Mouse (Mus musculus) hindbrain, embryonic 15.5 days (tissue): ENCODE results near the gene Hormad2. TPM values are rescaled to one million over a fixed set of nuclear protein-coding genes. Genes with fewer than 3 reads are reported as not detected.

ENCODE experiments used
- ATAC-seq: fragments of 200-750 bp; cut with Nextera tagmentation; 2 replicates; pipeline ENCODE4 v1.8.0; 2017; ENCODE audit warnings: low read depth, moderate number of reproducible peaks, moderate TSS enrichment; ENCODE audit not compliant: low FRiP score
- H3K27ac ChIP-seq: fragments of 300-500 bp; sonication (generic); replicated peaks from 2 replicates; pipeline ENCODE4 v1.5.1; 2015; ENCODE audit warnings: mild to moderate bottlenecking, inconsistent platforms
- H3K27me3 ChIP-seq: fragments of 300-500 bp; sonication (generic); 2 replicates; pipeline ENCODE4 v1.6.1; 2015; ENCODE audit warnings: control low read depth, inconsistent platforms
- H3K36me3 ChIP-seq: fragments of 300-500 bp; sonication (generic); 2 replicates; pipeline ENCODE4 v1.6.1; 2015; ENCODE audit warnings: control low read depth, inconsistent platforms
- H3K4me1 ChIP-seq: fragments of 300-500 bp; sonication (generic); replicated peaks from 2 replicates; pipeline ENCODE4 v1.6.1; 2015; ENCODE audit warnings: control low read depth, inconsistent platforms
- H3K4me2 ChIP-seq: fragments of 300-500 bp; sonication (generic); 2 replicates; pipeline ENCODE4 v1.6.1; 2015; ENCODE audit warnings: moderate library complexity, mild to moderate bottlenecking, inconsistent platforms
- H3K4me3 ChIP-seq: fragments of 300-500 bp; sonication (generic); 2 replicates; pipeline ENCODE4 v1.5.1; 2015; ENCODE audit warnings: mild to moderate bottlenecking, inconsistent platforms
- H3K9ac ChIP-seq: fragments of 300-500 bp; sonication (generic); 2 replicates; pipeline ENCODE4 v1.6.1; 2015; ENCODE audit warnings: inconsistent platforms
- H3K9me3 ChIP-seq: fragments of 300-500 bp; sonication (generic); 2 replicates; pipeline ENCODE4 v1.6.1; 2016; ENCODE audit warnings: control low read depth, inconsistent platforms
- WGBS: fragments of 180-500 bp; shearing (Covaris S2); methylation state at CpG from one replicate; pipeline ENCODE4 v1.1.7; 2015; 5-methylcytosine and 5-hydroxymethylcytosine counted together
- polyA plus RNA-seq: library from polyadenylated mRNA; unstranded; fragments of >200 nt; fragmentation: Nextera tagmentation; extraction: Ambion mirVana; gene quantifications from 2 replicates; pipeline ENCODE4 v1.2.1, GENCODE M21; 2015

The Hormad2 gene
- polyA plus RNA-seq, 1 experiment from 2014 or later: not detected

DNA sequence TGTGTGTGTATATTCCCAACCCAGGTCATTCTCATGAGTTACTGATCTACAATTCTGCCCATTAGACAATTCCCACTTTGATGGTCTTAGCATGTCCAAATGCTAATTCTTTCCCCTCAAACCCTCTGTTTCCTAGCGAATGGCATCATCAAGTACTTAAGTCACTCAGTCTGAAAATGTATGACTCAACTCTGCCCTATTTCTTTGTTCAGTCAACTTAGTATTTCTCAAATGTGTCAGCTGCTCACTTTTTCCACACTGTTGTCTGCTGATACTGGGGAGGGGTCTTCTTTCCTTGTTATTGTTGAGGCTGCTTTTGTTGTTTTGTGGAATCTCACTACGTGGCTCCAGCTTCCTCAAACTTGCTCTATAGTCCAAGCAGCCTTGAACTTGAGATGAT, 2.7 kb downstream of the Hormad2 start:
- H3K9ac ChIP-seq: no peak overlapping the region
- H3K27ac ChIP-seq: no peak overlapping the region
- ATAC-seq: no peak
- no peaks in the 10 kb centered on the region for H3K27me3 ChIP-seq
- 65% methylated on average over 2 of the region's 2 CpGs for WGBS
- H3K4me3 ChIP-seq: no peak overlapping the region
- no peak overlapping the region for H3K4me2 ChIP-seq
- H3K36me3 ChIP-seq: no peaks in the 10 kb centered on the region
- no peaks in the 10 kb centered on the region for H3K4me1 ChIP-seq
- no peaks in the 10 kb centered on the region for H3K9me3 ChIP-seq

DNA sequence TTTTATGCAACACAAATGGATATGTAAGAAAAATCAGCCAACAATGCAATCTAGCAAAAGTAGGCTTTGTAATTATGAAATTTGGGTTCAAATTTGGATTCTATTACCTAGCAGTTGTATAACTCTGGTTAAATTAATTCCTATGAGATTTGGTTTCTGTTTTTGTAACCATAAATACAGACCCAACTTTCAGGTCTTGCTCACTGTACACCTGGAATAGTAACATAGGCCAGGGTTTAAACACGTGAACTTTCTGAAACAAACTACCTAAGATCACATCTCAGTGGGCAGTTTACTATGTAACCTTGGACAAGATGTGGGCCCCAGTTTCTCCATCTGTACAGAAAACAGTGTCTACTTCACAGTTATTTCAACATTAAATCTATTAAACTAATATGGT, 3.6 kb downstream of the Hormad2 start:
- Histone ChIP-seq H3K27me3 (no peaks in the 10 kb centered on the region), H3K9me3 (no peaks in the 10 kb centered on the region), H3K4me3 (no peak overlapping the region), H3K36me3 (no peaks in the 10 kb centered on the region), H3K27ac (no peak overlapping the region), H3K4me2 (no peak overlapping the region), H3K9ac (no peak overlapping the region), H3K4me1 (no peaks in the 10 kb centered on the region)
- WGBS: 95% methylated on average over 1 of the region's 1 CpGs
- ATAC-seq: no peak

DNA sequence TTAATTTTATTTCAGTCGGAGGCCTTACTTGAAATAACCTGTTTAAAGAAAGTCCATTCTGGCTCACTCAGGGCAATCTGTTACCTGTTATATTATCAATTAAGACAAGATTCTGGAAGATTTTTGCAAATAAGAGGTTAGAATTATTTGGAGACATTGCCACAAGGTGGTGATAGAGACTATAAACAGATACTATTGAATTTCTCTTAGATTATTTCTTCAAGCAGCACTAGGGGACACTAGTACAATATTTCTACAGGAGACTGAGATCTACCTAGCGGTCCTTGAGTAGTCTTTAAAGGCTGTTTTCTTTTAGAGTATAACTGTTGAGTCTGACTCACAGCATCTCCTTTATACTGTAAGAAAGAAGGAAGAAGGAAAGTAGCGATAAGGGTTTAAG, 4.3 kb downstream of the Hormad2 start:
- H3K9ac ChIP-seq: no peak overlapping the region
- no peaks in the 10 kb centered on the region for H3K4me1 ChIP-seq
- no peak overlapping the region for H3K4me3 ChIP-seq
- 79% methylated on average over 3 of the region's 3 CpGs for WGBS
- H3K27ac ChIP-seq: no peak overlapping the region
- ATAC-seq: no peak
- H3K36me3 ChIP-seq: no peaks in the 10 kb centered on the region
- H3K27me3 ChIP-seq: no peaks in the 10 kb centered on the region
- H3K9me3 ChIP-seq: no peaks in the 10 kb centered on the region
- no peak overlapping the region for H3K4me2 ChIP-seq

- Histone ChIP-seq H3K27me3 (no peaks in the 10 kb centered on the region), H3K9ac (no peak overlapping the region), H3K9me3 (no peaks in the 10 kb centered on the region), H3K36me3 (no peaks in the 10 kb centered on the region), H3K4me3 (no peak overlapping the region), H3K27ac (no peak overlapping the region), H3K4me2 (no peak overlapping the region), H3K4me1 (no peaks in the 10 kb centered on the region)
- WGBS: 77% methylated on average over 4 of the region's 4 CpGs
- no peak for ATAC-seq
Observed at GRCm38 (mm10) chr11:4434461-4434860, 6.4 kb downstream of the Hormad2 start.

GRCm38 (mm10) chr11:4423818-4424217, 17.1 kb downstream of the Hormad2 start:
- H3K4me2 ChIP-seq: no peak overlapping the region
- H3K27me3 ChIP-seq: no peaks in the 10 kb centered on the region
- no peak for ATAC-seq
- WGBS: 90% methylated on average over 8 of the region's 8 CpGs
- H3K36me3 ChIP-seq: no peaks in the 10 kb centered on the region
- no peak overlapping the region for H3K27ac ChIP-seq
- H3K4me1 ChIP-seq: no peaks in the 10 kb centered on the region
- H3K4me3 ChIP-seq: no peak overlapping the region
- no peaks in the 10 kb centered on the region for H3K9me3 ChIP-seq
- no peak overlapping the region for H3K9ac ChIP-seq

DNA sequence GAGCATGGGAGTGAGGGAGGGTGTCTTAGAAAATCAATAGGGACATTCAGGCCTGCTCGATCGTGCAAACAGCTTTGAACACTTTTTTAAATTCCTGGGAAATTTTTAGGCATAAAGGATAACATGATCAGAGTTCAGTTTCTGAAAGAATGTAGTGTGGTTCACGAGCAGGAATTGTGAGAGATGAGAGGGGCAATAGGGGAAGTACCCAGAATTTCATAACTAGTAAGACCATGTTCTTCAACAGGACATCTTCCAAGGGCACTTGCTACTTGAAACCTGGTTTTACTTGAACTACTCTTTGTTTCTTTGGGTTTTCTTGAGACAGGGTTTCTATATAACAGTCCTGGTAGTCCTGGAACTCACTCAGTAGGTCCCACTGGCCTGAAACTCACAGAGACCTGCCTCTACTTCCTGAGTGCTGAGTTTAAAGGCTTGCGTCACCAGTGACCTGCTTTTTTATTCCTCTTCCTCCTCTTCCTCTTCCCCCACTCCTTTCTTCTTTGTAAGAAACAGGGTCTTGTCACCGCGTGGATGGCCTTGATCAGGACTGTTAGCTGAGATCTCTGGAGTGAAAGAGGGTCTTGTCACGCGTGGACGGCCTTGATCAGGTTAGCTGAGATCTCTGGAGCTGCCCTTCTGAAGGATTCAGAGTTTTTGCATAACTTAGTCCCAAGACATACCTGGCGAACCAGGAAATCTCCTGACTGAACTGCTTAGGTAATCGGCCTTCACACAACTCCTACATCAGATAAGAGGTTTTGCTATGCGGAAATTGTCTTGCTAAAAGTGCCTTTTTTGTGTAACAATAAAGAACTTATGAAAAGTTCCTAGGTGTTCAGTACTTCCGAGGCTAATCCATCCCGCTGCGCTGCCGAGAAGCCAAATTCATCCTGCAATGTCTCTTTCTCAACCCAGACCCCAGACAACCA, 18.1 kb downstream of the Hormad2 start:
- no peaks in the 10 kb centered on the region for H3K9me3 ChIP-seq
- no peak overlapping the region for H3K27ac ChIP-seq
- ATAC-seq: no peak
- no peak overlapping the region for H3K4me2 ChIP-seq
- H3K4me1 ChIP-seq: no peaks in the 10 kb centered on the region
- no peaks in the 10 kb centered on the region for H3K27me3 ChIP-seq
- H3K4me3 ChIP-seq: no peak overlapping the region
- WGBS: 84% methylated on average over 16 of the region's 16 CpGs
- H3K36me3 ChIP-seq: no peaks in the 10 kb centered on the region
- H3K9ac ChIP-seq: no peak overlapping the region

- Histone ChIP-seq H3K27me3 (no peaks in the 10 kb centered on the region), H3K9ac (no peak overlapping the region), H3K4me3 (no peak overlapping the region), H3K4me2 (no peak overlapping the region), H3K36me3 (no peaks in the 10 kb centered on the region), H3K4me1 (no peaks in the 10 kb centered on the region), H3K27ac (no peak overlapping the region), H3K9me3 (no peaks in the 10 kb centered on the region)
- WGBS: 58% methylated on average over 6 of the region's 6 CpGs
- ATAC-seq: no peak
Observed at GRCm38 (mm10) chr11:4421933-4422488, 18.9 kb downstream of the Hormad2 start.

GRCm38 (mm10) chr11:4417986-4418385, 22.9 kb downstream of the Hormad2 start:
- H3K36me3 ChIP-seq: no peaks in the 10 kb centered on the region
- H3K9me3 ChIP-seq: no peaks in the 10 kb centered on the region
- H3K9ac ChIP-seq: no peak overlapping the region
- 89% methylated on average over 3 of the region's 3 CpGs for WGBS
- H3K27me3 ChIP-seq: no peaks in the 10 kb centered on the region
- no peak for ATAC-seq
- no peak overlapping the region for H3K4me3 ChIP-seq
- H3K4me2 ChIP-seq: no peak overlapping the region
- H3K27ac ChIP-seq: no peak overlapping the region
- H3K4me1 ChIP-seq: no peaks in the 10 kb centered on the region

GRCm38 (mm10) chr11:4412294-4412693, 28.6 kb downstream of the Hormad2 start:
- Histone ChIP-seq H3K9ac (no peak overlapping the region), H3K4me3 (no peak overlapping the region), H3K9me3 (no peaks in the 10 kb centered on the region), H3K27ac (no peak overlapping the region), H3K36me3 (no peaks in the 10 kb centered on the region), H3K4me2 (no peak overlapping the region), H3K4me1 (no peaks in the 10 kb centered on the region), H3K27me3 (no peaks in the 10 kb centered on the region)
- no peak for ATAC-seq
- WGBS: 95% methylated on average over 4 of the region's 4 CpGs

DNA sequence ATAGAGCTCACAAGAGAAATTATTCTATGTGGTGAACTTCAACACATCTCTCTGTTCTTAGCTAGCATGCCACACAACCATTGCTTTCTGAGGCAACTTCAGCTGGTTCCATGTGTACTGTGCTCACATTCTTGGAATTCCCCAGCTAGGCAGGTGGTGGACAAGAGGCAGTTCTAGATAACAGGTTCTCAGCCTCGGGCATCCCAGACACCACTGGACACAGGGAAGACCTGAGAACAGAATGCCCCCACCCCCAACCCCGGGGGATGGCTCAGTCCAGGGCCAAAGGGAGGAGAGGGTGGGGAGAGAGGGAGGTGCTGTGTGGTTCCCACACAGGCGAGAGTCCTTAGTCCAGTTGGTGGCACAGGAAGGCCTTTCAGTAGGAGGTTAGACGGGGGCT, 36.6 kb downstream of the Hormad2 start:
- H3K27me3 ChIP-seq: no peaks in the 10 kb centered on the region
- no peaks in the 10 kb centered on the region for H3K36me3 ChIP-seq
- H3K4me3 ChIP-seq: no peak overlapping the region
- H3K4me1 ChIP-seq: no peaks in the 10 kb centered on the region
- no peak for ATAC-seq
- H3K9ac ChIP-seq: no peak overlapping the region
- WGBS: 56% methylated on average over 4 of the region's 4 CpGs
- no peak overlapping the region for H3K4me2 ChIP-seq
- H3K27ac ChIP-seq: no peak overlapping the region
- H3K9me3 ChIP-seq: no peaks in the 10 kb centered on the region

DNA sequence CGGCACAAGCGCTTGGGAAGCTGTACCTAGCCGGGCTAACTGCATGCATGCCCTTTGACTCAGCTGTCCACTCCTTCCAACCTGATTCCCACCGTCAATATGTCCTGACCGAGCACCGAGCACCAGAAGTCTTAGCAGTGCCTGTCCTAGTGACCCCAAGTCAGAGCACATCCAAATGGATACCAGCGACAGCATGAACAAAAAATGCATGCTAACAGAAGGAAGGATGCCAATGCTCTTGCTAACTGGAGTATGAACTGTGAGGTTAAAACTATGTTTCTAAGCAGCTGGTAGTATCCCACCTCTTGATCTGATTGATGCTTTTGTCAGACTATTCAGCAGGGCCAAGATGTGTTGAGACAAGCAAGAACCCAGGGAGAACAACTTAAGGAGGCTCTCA, 37.5 kb downstream of the Hormad2 start:
- Histone ChIP-seq H3K4me3 (no peak overlapping the region), H3K9me3 (no peaks in the 10 kb centered on the region), H3K4me1 (no peaks in the 10 kb centered on the region), H3K9ac (no peak overlapping the region), H3K27ac (no peak overlapping the region), H3K27me3 (no peaks in the 10 kb centered on the region), H3K4me2 (no peak overlapping the region), H3K36me3 (no peaks in the 10 kb centered on the region)
- no peak for ATAC-seq
- 84% methylated on average over 7 of the region's 7 CpGs for WGBS

DNA sequence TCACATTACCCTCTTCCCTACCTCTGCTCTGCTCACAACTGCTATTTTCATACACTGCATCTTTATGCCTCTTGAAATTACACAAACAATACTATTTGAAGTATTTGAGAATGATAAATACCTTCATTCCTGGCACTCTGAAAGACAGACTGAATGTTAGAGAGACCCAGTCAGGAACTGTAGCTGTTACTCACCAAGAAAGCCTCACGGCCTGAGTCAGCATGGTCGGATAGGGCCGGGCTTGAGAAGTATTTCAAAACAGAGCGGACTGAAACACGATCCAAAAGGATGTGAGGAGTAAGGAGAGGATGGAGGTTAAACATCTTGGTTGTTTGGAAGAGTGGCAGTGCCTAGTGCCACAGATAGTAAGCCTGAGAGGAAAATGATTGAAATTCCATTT, 39.7 kb downstream of the Hormad2 start:
- no peak overlapping the region for H3K9ac ChIP-seq
- H3K4me3 ChIP-seq: no peak overlapping the region
- H3K27me3 ChIP-seq: no peaks in the 10 kb centered on the region
- H3K4me1 ChIP-seq: no peaks in the 10 kb centered on the region
- H3K4me2 ChIP-seq: no peak overlapping the region
- H3K9me3 ChIP-seq: no peaks in the 10 kb centered on the region
- WGBS: 74% methylated on average over 5 of the region's 5 CpGs
- ATAC-seq: no peak
- H3K36me3 ChIP-seq: no peaks in the 10 kb centered on the region
- H3K27ac ChIP-seq: no peak overlapping the region
